Mouse (Mus musculus) G1E (cell line): Measurements from ENCODE around the gene Nfkbil1.

Experiments
- CTCF ChIP-seq: IDR thresholded peaks from 2 replicates; pipeline ENCODE4 v1.5.1; 2012; ENCODE audit warnings: low read depth, low read length, inconsistent platforms, mixed read lengths
- GATA1 ChIP-seq: IDR thresholded peaks from 2 replicates; pipeline ENCODE4 v1.6.1; 2012; ENCODE audit warnings: borderline replicate concordance, low read length, inconsistent platforms, mixed read lengths

- TF ChIP-seq CTCF (no peak), GATA1 (no peak)
Measured at GRCm38 (mm10) chr17:35205380-35205769, 30.2 kb downstream of the Nfkbil1 start.
